Mouse (Mus musculus) E14TG2a.4 (cell line): Measurements from ENCODE around the gene Tlcd1.

Source experiments
- CTCF ChIP-seq: conservative IDR thresholded peaks from 2 replicates; pipeline ENCODE4 v1.5.1; 2014; ENCODE audit warnings: low read length
- NANOG ChIP-seq: IDR thresholded peaks from 2 replicates; pipeline ENCODE4 v1.6.1; 2014; ENCODE audit warnings: borderline replicate concordance, low read length, mixed read lengths

DNA sequence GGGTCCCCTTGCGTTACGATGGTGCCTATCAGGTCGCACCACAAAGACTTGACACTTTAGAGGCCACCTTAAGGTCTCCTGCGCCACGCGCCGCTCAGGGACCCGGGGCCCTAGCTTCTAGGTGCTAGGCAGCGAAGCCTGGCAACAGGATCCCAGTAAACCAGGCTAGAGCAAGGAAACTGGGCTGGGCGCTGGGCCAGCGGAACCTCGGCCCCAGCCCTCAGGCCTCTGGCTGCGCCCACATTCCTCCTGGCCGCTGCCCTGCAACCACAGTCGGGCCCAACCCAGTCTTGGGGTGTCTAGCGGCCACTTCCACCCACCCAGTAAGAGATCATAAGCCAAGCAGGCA lies 10.8 kb upstream of the Tlcd1 start:
- no peak for TF ChIP-seq CTCF
- TF ChIP-seq NANOG, result no peak
